Mouse (Mus musculus): ENCODE results near the gene Shc1.

The Shc1 gene

DNA sequence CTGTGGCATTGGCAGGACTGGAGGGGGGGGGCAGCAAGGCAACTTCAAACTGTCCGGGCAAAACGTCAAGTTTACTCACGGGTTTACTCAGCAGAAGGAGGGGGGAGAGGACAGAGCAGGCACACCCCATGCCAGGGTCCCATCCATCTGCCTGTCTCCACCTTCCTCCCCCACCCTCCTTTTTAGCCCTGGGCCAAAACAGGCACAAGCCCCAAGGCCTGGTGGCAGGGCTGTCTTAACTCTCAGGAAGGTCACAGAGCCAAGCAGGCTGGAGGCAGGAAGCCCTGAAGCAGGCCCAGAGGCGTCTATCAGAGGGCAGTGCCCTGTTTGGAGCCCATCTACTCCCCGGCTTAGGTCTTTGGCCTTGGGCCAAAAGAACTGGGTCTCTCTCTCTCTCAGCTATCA is 28.1 kb upstream of the Shc1 start:
- in situ Hi-C loops (cut with MboI), result no loop called here

DNA sequence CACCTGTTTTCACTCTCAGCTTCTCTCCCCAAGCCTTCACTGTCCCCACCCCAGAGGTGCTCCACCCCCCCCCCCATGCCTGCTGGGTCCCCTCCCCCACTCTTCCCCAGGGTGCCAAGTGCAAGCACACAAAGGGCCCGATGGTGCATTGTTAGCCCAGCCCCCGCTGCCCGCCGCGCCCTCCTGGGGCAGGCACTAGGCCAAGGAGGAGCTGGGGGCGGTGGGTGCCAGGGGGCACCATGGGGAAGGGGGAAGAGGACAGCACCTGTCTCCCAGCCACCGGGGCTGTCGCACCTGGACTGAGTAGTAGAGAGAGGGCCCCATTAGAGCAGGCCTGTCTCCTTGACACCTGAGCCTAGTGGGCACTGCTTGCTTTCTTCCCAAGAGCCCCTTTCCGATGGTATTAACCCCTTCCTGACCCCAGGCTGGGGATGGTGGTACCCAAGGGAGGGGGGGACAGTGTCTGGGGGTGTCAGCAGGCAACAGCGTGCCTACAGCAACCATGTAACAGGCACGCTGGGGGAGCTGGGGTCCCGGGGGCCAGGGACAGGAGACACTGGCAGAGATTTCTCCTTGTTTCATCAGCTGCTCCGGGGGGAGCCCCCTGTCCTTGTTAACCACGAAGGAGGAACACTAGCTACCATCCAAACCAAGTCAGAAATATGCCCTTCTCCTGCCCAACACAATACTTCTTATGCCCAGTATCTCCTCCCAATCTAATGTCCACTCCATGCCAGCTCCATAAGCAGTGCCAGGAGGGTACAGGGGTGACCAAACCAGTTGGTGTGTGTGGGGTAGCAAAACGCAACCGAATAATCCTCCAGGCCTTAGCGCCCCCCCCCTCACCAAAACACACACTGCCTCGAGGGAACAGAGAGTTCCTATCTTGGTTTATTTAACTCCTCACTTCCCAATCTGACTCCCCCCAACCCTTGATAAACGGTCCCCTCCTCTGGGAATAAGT is 27.3 kb upstream of the Shc1 start:
- in situ Hi-C loops (cut with MboI), result no loop called here

DNA sequence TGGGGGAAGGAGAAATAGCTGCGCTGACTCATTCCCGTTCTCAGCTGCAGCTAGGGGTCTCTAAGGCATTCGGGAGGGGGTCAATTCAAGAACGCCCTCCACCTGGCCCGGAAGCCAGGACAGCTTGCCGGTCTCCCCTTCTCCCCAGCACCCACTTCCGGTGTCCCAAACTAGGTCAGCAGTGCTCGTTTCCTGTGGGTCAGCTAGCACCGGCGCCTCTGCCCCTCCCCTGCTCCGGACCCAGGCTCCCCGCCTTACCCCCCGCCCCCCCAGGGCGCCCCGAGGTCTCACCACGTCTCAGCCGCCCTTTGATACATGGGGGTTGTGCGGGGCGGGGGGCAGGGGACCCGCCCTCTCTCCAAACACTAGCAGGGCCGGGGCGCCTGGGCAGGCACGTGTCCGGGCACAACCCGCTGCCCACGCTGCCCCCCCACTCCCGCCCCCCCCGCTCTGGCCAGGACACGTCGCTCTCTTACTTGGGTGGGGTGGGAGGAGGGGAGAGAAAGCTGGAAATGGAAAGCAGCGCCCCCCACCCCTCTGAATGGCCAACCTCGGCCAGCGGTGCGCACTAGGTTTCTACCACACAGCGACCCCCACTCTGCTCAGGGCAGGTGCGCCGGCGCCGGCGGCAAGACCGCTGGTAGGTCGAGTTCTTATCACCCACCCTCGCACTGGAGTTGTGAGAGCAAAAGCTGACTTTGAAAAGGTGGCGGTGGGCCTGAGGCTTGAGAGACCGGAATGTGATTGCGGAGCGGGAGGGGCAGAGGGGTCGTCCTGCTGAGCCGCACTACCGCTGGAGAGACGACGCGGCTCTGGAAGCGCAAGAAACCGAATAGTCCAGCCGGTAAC is 26.4 kb upstream of the Shc1 start:
- in situ Hi-C loops (cut with MboI), result no loop called here

DNA sequence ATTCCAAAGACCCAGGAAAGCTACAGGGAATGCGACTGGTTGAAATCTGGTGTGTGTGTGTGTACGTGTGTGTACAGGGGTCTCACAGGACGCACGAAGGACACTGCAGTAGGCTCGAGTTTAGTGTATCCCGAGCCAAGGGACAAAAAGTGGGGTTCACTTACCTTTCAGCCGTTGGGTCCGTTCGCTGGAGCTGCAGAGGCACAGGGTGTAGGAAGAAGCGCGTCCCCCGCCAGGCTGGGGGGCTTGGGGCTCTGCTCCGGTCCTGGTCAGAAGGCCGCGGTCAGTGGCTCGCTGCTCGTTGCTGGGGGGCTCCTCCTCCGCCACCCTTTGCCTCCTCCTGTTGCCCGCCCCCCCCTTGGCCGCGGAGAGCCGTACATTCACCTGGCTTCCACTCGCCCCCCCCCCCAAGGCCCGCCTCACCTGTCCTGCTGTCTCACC is 25.4 kb upstream of the Shc1 start:
- in situ Hi-C loops (cut with MboI), result no loop called here

DNA sequence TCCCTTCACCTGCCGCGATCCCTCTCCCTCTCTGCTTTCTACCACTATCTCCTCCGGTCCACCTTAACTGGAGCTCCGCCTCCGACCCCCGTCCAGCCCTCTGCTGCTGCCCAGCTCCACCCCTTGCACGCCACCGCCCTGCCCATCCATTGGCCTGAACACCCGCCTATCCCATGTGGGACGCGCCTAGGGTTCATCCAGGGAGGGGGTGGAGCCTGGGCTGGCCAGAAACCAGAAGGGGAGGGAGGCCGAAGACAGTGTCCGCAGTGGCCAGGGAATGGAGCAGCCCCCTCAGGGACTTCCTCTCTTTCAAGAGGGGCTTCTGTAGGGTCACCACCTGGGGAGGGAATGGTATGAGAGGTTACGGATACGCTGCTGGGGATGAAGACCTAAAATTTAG is 24.6 kb upstream of the Shc1 start:
- in situ Hi-C loops (cut with MboI), result no loop called here

DNA sequence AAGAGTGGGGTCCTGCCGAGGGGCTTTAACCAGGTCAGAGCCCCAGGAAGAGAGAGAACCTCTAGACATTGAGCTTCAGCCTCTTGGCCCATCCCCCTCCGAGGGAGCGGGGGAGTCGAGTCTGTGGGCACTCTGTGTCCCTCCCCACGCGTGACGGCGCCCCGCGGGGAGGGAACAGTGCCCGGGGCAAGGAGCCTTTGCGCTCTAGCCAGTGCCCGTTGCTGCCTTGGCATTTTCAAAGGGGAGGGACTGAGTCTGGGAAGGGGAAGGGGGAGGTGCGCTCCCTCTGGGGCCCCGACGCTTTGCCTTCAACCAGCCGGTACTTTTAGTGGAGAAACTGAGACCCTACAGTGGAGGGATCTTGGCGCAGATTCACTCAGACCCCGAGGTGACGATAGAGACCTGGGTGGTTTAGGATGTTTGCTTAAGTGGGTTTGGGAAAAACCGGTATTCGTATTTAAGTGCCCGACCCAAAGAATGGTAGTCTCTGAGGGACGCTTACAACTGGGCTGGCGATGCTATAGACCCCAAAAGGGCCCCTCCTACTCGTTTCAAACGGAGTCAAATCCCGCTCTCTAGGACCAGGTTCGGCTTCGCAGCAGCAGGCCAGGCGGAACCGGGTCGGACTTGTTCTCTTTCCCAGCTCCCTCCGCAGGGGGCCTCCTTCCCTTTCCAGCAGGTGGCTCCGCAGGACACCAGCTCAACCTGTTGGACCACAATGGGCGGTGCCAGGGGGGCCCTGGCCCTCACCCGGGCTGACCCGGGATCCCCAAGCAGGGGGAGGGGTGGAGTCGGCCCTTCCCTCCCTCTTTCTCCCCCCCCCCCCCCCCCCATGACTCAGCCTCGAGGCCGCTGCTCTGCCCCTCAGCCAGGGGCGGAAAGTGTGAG is 24.0 kb upstream of the Shc1 start, which contains the start of gene Zbtb7b:
Zbtb7b (minus strand) TSS at position 771 of the 888 bp plus-strand sequence.
- in situ Hi-C loops (cut with MboI), result no loop called here

DNA sequence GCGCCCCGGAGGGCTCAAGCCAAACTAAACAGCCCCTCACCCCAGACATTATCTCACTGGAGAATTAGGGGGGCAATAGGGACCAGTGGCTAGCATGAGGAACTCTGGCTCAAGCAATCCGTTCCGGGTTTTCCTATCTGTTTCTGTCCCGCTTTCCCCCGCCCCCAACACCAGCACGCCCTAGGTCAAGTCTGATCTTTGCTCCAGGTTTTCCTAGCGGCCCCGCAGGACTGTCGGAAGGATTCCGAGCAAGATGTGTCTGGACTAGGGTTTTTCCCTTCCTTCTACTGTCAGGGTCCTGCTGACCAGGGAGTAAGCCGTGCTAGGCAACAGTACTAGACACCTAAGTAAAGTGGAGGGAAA is 23.4 kb upstream of the Shc1 start:
- in situ Hi-C loops (cut with MboI), result no loop called here

DNA sequence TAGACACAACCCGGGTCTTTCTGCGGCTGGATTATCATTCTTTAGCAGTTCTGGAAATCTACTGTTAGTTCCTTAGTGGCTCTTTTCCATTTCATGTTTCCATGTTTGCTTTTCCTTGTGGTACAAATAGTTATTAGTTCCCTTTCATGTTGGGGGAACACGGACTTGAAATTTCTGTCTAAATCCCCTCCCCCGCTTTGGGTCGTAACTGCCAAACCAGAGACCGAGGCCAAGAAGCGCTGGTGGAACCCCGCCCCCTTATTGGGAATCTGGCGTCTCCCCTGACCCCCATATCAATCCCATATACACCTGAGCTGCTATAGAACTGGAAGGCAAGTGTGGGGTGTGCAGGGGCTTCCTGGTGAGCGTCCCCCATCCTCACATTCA is 22.8 kb upstream of the Shc1 start:
- in situ Hi-C loops (cut with MboI), result no loop called here

DNA sequence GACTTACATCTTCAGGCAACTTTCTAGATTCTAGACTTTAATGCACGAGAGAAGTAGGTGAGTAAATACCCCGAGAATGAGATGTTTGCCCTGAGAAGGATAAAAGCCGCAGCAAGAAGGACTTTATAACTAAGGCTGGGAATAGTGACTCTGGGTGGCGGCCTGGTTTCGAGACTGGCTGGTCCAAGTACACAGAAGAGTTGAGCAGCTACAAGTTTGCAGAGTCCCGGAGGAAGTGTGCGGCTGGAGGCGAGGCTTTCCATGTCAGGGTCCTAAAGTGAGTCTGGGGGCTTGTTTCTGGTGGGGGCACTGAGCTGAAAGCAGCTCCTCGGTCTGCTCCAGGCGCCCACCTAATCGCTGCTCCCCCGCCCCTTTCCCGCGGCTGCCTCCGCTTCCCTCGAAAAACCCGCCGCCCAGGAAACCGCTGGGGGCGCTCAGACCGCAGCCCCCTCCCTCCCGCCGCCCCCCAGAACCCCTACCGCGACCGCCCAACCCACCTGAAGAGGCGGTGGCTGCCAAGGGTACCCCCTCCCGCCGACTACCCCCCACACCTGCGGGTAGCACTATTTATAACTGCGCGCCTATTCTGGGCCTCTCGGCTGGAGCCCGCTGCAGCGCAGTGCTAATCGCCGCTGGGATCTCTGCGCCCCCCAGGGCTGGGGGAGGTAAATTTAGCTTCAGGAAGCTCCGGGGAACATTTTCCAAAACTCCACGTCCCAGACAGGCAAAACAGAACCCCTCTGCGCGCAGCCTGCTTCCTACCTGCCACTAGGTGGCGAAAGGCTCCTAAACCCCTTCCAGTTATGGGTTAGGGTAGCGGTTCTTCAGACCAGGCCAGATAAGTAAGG is 22.2 kb upstream of the Shc1 start:
- in situ Hi-C loops (cut with MboI), result no loop called here

DNA sequence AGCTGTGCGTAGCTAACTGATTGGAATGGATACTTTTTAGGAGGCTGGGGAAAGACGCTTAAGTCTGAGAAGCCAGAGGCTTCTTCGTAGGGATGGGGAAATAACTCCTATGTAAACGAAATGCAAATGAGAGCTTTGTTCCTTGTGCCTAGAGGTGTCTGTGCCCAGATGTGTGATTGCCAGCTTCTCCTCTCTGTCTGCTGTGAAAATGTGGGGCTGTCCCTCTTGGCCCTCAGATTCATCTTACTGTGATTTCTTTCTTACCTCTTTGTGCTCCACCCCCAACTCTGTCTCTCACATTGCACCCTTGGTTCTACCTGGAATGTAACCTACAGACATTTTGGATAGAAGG is 21.6 kb upstream of the Shc1 start:
- in situ Hi-C loops (cut with MboI), result no loop called here

DNA sequence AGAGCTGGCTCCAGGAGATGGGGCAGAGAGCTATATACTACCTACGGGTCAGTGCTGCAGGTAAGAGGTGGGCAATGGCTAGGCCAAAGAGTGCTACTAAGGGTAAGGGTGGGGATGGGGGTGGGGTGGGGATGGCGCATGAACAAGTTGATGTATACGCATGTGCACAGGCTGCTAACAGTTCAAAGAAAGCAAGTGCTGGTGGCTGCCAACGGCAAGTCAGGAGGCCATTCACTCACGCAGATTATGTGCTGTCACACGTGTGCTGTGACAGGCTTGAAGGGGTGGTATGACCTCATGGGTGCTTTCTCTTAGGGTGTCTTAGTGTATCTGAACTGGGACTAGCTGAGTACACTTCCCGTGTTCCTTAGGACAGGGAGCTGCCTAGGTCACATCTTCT is 16.9 kb upstream of the Shc1 start:
- in situ Hi-C loops (cut with MboI), result no loop called here

DNA sequence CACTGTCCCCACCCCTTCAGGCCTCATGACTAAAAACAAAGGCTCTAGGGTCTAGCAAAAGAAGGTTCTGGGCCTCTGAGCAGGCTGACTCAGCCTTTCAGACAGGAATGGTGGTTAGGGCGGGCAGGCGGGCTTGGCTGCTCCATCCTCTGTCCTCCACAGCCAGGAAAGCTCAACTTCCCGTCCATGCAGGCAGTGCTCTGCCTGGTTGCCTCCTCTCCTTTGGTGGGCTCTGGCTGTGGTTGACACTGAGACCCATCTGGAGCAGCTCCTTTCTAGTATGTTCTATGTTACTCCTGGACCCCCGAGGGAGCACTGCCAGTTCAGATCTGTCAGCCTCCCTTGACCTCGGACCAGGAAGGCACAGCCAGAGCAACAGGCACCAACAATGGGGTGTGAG is 15.6 kb upstream of the Shc1 start, which contains the start of gene Lenep:
Lenep (minus strand) TSS at position 101 of the 400 bp plus-strand sequence.
- in situ Hi-C loops (cut with MboI), result no loop called here

DNA sequence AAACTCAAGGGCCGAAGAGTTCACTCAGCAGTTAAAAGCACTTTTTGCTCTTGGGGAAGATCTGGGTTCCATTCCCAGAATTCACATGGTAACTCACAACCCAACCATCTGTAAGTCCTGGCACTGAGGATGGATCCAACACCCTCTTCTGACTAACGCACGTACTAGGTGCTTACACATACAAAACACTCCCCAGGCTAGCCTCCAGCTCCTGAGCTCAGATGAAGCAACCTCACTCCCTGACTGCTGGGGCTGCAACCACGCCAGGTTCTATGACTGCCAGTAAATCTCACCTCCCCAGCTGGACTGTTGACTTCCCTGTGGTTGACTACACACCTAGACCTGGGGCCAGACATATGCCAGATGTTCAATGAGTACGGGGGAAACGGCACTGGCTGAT is 11.4 kb upstream of the Shc1 start:
- in situ Hi-C loops (cut with MboI), result no loop called here

DNA sequence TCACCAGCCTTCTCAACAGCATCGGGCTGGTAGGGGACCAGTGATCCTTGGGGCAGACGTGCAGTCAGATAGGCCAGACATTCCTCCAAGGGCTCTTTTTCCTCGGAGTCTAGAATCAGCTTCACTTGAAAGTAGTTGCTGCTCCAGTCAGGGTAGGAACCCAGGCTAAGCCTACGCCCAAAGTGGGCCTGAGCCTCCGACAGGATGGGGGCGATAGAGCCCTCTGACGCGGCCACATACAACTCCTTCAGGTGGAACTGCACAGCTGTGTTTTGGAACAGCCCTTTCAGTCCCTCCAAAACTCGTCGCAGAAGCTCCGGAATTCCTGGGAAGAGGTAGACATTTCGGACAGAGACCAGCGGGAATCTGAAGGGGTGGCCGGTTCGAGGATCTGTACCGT is 9.8 kb upstream of the Shc1 start:
- in situ Hi-C loops (cut with MboI), result no loop called here

DNA sequence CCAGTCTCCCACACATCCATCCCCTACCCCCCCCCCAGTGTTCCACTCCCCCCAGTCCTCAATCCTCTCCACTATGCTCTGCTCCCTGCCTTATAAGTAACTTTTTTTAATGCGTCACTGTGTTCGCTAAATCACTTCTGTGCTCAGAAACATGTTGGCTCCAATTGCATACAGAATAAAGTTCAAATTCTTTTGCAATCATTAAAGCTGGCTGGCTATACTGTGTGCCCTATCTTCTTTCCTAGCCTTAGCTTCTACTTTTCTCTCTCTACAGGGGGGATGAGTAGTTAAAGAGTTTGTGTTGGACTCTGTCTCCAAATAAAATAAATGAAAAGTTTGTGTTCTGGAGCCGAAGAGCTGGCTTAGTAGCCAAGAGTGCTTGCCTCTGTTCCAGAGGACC is 8.5 kb upstream of the Shc1 start:
- in situ Hi-C loops (cut with MboI), result no loop called here

DNA sequence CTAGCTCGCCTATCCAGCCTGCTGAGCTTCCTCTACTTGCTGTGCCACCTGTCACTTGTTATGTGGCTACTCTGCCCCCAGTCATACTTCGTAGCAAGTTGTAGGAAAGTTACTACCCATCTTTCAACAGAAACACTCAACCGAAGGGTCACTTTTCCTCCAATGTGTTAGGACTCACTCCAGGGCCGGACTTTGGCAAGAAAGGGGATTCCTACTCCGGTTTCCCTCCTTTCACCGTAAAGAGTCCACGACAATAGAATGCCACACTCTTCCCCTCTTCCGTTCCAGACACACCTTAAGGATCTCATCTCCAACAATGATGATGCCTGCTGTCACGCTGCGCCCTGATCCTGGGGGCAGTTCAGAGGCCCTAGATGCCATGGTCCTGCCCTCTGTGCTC is 7.4 kb upstream of the Shc1 start:
- in situ Hi-C loops (cut with MboI), result no loop called here

DNA sequence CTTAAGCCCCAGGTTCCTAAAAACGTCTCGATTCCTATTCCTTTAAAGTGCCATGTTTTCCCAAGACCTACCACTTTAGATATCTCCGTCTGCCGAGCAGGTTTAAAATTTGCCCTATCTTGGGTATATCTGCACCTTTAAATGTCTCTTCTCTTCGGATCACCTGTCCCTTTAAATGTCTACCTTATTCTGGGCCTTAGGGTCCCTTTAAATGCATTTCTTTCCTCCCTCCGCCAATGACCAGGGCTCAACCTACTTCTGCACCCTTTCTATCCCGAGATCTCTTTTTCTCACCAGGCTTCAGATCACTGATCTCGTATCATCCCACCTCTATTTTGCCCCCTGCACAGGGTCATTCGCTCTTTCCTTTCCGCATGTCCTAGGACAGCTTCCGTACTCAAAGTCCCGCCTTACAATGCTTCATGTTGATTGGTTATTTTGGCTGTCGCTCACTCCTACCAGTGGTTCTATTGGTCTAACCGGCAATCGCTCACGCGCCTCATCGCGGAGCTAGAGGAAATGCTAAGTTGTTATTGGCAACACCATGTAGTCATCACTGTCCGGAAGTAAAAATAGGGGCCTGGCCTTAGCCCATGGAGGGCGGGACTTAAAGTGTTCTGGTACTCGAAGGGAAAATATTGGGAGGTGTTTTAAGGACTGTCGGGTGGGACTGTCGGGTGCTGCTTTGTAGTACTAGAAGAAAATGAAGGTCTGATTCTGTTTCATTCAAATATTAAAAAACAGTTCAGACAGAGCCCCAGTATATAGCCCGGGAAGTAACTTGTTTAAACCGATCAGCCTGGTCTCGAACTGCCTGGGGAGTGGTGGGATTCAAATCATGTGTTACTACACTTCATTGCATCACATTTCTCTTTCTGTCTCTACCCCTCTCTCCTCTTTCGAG is 6.5 kb upstream of the Shc1 start, which contains the start of gene Flad1:
Flad1 (minus strand) TSS at position 381 of the 904 bp plus-strand sequence.
- in situ Hi-C loops (cut with MboI), result no loop called here

DNA sequence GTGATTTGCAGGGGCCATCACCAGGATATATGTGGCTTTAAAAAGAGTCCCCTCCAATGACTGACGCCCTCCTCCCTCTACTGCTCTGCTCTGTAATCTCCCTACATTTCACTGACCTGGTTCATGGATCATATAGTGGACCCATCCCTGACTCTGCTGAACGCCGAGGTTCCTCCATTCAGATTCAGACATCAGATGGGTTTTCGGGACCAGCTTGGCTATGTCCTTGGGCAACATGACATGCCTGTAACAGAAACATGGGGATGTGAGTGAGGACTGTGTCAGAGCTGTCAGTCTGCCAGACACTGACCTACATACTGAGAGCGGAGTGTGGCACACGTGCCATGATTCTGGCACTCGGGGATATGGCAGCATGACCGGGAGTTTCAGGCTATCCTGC is 2.1 kb upstream of the Shc1 start:
- in situ Hi-C loops (cut with MboI), result no loop called here

DNA sequence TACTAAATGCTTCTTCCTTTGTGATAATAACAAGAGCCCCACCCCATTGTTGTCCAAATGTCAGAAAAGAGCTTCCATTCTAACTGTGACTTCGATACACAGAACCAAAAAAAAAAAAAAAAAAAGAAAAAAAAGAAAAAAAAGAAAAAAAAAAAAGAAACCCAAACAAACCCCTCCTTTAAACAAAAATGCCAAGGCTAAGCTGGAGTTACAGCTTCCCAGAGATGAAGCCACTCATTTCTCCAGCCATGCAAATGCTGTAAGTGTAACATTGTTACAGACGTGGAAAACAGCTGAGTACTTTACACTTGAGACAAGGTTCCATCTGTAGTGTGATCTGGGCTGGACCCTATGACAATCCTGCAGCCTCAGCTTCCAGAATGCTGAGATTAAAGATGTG is 1.1 kb upstream of the Shc1 start:
- in situ Hi-C loops (cut with MboI), result no loop called here

DNA sequence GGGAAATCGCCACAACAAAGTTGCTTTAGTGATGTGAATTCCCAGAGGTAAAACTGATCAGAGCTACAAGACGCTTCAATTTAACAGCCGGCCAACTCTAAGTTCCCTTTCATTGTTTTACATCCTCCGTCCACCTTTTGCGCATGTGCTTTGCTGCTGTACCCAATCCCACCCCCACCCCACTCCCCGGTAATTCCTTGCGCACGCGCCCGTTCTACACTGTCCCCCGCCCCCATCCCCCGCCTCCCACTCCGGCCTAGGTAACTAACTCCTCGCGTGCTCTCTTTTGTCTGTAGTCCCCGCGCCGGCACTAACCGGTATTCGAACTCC is 438 bp upstream of the Shc1 start:
- in situ Hi-C loops (cut with MboI), result no loop called here

All from mature B cell (primary cell).